Mouse (Mus musculus): ENCODE data around the gene Acat3. TPM values are rescaled to one million over a fixed set of nuclear protein-coding genes. Genes with fewer than 3 reads are reported as not detected.
"Not testable (repeated sequence)": the region's sequence is repeated elsewhere in the genome, so short reads cannot be mapped to it uniquely, and the experiment has no call there.

Acat3 gene
- total RNA-seq (2012; rRNA removed): 12.7 and 14.7 TPM in 2 replicates
- total RNA-seq (2014; rRNA removed): 0.31 and 1.4 TPM in 2 replicates
- polyA plus RNA-seq (2012; ENCODE audit: insufficient read length, low read depth): 0.77 and 1.00 TPM in 2 replicates

DNA sequence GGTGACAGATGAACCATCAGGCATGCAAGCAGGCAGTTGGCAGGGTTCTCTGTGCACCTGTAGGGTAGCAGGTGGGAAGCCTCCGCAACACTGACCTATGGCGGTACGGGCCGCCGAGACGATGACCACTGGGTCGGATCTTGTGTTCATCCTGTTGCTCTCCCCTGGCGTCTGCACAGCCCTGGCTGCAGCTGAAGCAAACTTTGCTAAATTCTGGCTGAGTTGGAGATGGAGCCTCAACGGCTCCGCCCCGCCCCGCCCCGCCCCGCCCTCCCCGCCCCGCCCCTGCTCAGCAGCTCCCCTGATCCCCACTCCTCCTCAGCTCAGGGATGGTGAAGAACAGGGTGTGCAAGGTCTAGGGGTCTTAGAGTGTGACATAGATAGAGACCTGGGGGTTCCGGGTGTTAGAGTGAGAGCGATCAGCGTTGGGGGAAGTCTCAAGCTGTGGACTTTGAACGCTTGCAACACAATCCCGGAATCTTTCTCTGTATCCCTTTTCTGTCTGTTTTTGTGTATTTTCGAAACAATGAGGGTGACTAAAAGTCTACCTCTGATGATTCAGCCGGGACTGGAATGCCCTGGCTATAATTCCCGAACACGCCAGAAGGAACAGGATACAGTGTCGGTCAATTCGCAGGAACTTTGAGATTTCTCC, at the start of gene Acat3:
TSS of gene Acat3 (minus strand) at position 450 of the 655 bp plus-strand sequence.
- Histone ChIP-seq H3K79me2 (replicated peaks; ENCODE audit: control insufficient read depth, extremely low read depth, insufficient read depth, poor library complexity, severe bottlenecking) (no peaks in the 10 kb centered on the region), H3K4me2 (ENCODE audit: insufficient read depth, low read depth, poor library complexity, severe bottlenecking) (no peak within 1 kb of the TSS), H3K4me1 (ENCODE audit: control insufficient read depth in 1 of 2, insufficient read depth in 2 of 2) (no peaks in the 10 kb centered on the region), H3K9me3 (replicated peaks; ENCODE audit: low read length) (no peaks in the 10 kb centered on the region), H3K27me3 (replicated peaks) (no peaks in the 10 kb centered on the region), H3K9ac (ENCODE audit: insufficient read depth, low read depth) (no peak within 1 kb of the TSS), H3K4me3 (replicated peaks in 1 of 3; ENCODE audit: low read depth in 2 of 3, low read length in 2 of 3, poor library complexity in 1 of 3) (no peak within 1 kb of the TSS), H3K36me3 (replicated peaks in 1 of 2; ENCODE audit: control insufficient read depth in 1 of 2, insufficient read depth in 1 of 2, low read length in 1 of 2) (peaks cover 18 to 40% of the 10 kb centered on the region in 2 experiments), H3K27ac (ENCODE audit: insufficient read depth, low read depth) (no peak within 1 kb of the TSS)
- in situ Hi-C loops (cut with MboI; ENCODE audit: low pct_ligation_motif_present, low pct_unique_long_range_greater_than_20kb, low sequenced_read_pairs) (no loop called here), dilution Hi-C loops (cut with MboI; ENCODE audit: extremely low pct_ligation_motif_present, extremely low pct_unique_long_range_greater_than_20kb, low sequenced_read_pairs) (no loop called here)
- no peak for TF ChIP-seq USF2 (conservative IDR thresholded peaks at IDR 0.05; ENCODE audit: low read depth, low read length)
- no peak for TF ChIP-seq CTCF (conservative IDR thresholded peaks at IDR 0.05 in 1 of 2, IDR thresholded peaks at IDR 0.05 in 1 of 2; ENCODE audit: low read depth in 2 of 2, low read length in 2 of 2)
- no peak for TF ChIP-seq CHD2 (IDR thresholded peaks at IDR 0.05; ENCODE audit: low read length)
- no peak for TF ChIP-seq E2F4 (IDR thresholded peaks at IDR 0.05; ENCODE audit: insufficient replicate concordance, low read depth, low read length)
- TF ChIP-seq MAZ (IDR thresholded peaks at IDR 0.05; ENCODE audit: low read depth, low read length): no peak
- TF ChIP-seq MAX (IDR thresholded peaks at IDR 0.05; ENCODE audit: low read length): no peak
- TF ChIP-seq BHLHE40 (IDR thresholded peaks at IDR 0.05; ENCODE audit: low read depth, low read length): no peak
- TF ChIP-seq MAFK (IDR thresholded peaks at IDR 0.05; ENCODE audit: insufficient replicate concordance, low read length): no peak
- TF ChIP-seq RCOR1 (conservative IDR thresholded peaks at IDR 0.05; ENCODE audit: low read depth, low read length): no peak
- no peak for TF ChIP-seq IRF4 (IDR thresholded peaks at IDR 0.05; ENCODE audit: low read depth, low read length)
- no peak for TF ChIP-seq SMC3 (IDR thresholded peaks at IDR 0.05; ENCODE audit: low read depth, low read length)
- DNase-seq (ENCODE audit: extremely low read depth): no peak

GRCm38 (mm10) chr17:12988096-12988495, 47.7 kb upstream of the Acat3 start:
- H3K9me3 ChIP-seq (replicated peaks; ENCODE audit: low read length); in situ Hi-C loops (cut with MboI; ENCODE audit: low pct_ligation_motif_present, low pct_unique_long_range_greater_than_20kb, low sequenced_read_pairs); dilution Hi-C loops (cut with MboI; ENCODE audit: extremely low pct_ligation_motif_present, extremely low pct_unique_long_range_greater_than_20kb, low sequenced_read_pairs); H3K4me2 ChIP-seq (ENCODE audit: insufficient read depth, low read depth, poor library complexity, severe bottlenecking); H3K27ac ChIP-seq (ENCODE audit: insufficient read depth, low read depth); H3K4me3 ChIP-seq (replicated peaks in 1 of 3; ENCODE audit: low read depth in 2 of 3, low read length in 2 of 3, poor library complexity in 1 of 3); H3K27me3 ChIP-seq (replicated peaks): not testable (repeated sequence)
- Histone ChIP-seq H3K36me3 (replicated peaks in 1 of 2; ENCODE audit: control insufficient read depth in 1 of 2, insufficient read depth in 1 of 2, low read length in 1 of 2) (peaks cover 8 to 41% of the 10 kb centered on the region in 2 experiments), H3K4me1 (ENCODE audit: control insufficient read depth in 1 of 2, insufficient read depth in 2 of 2) (peaks cover 0 to 24% of the 10 kb centered on the region in 2 experiments; a peak in 2 of 4 replicates), H3K79me2 (replicated peaks; ENCODE audit: control insufficient read depth, extremely low read depth, insufficient read depth, poor library complexity, severe bottlenecking) (peaks cover 71% of the 10 kb centered on the region), H3K9ac (ENCODE audit: insufficient read depth, low read depth) (0 out of 2 replicates have a peak overlapping the region, but pooled peaks have one; percentile 47)
- peak; percentile 32 for DNase-seq (ENCODE audit: extremely low read depth)
- TF ChIP-seq MYC (IDR thresholded peaks at IDR 0.05; ENCODE audit: low read depth, low read length) (0 out of 2 replicates have a peak, but pooled peaks have one; percentile 25), CTCF (conservative IDR thresholded peaks at IDR 0.05 in 1 of 2, IDR thresholded peaks at IDR 0.05 in 1 of 2; ENCODE audit: low read depth in 2 of 2, low read length in 2 of 2) (peak in 1 of 2 experiments; percentile 48; a peak in 2 of 4 replicates)

DNA sequence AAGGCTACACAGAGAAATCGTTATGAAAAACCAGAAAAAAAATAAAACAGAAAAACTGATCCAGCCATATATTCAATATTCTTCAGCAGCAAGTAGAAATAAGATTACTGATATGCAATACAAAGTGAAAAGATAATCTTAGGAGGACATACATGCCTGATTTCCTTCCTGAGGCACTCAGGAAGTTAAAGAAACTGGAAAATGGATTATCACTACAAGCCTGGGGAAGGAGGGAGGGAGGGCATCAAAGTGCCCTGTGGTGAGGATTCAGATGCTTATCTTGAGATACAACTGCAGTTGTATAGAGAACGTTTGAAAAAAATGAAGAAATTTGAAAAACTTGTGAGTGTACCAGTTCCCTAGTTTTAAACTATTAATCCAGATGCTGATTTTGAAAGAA, 43.6 kb upstream of the Acat3 start:
- Histone ChIP-seq H3K4me3 (replicated peaks in 1 of 3; ENCODE audit: low read depth in 2 of 3, low read length in 2 of 3, poor library complexity in 1 of 3) (no peak overlapping the region), H3K27ac (ENCODE audit: insufficient read depth, low read depth) (no peak overlapping the region), H3K9me3 (replicated peaks; ENCODE audit: low read length) (no peaks in the 10 kb centered on the region), H3K9ac (ENCODE audit: insufficient read depth, low read depth) (no peak overlapping the region), H3K79me2 (replicated peaks; ENCODE audit: control insufficient read depth, extremely low read depth, insufficient read depth, poor library complexity, severe bottlenecking) (peaks cover 68% of the 10 kb centered on the region), H3K4me1 (ENCODE audit: control insufficient read depth in 1 of 2, insufficient read depth in 2 of 2) (peaks cover 0 to 26% of the 10 kb centered on the region in 2 experiments; a peak in 2 of 4 replicates), H3K36me3 (replicated peaks in 1 of 2; ENCODE audit: control insufficient read depth in 1 of 2, insufficient read depth in 1 of 2, low read length in 1 of 2) (peaks cover 31 to 75% of the 10 kb centered on the region in 2 experiments), H3K4me2 (ENCODE audit: insufficient read depth, low read depth, poor library complexity, severe bottlenecking) (no peak overlapping the region), H3K27me3 (replicated peaks) (no peaks in the 10 kb centered on the region)
- no peak for DNase-seq (ENCODE audit: extremely low read depth)
- in situ Hi-C loops (cut with MboI; ENCODE audit: low pct_ligation_motif_present, low pct_unique_long_range_greater_than_20kb, low sequenced_read_pairs): no loop called here
- dilution Hi-C loops (cut with MboI; ENCODE audit: extremely low pct_ligation_motif_present, extremely low pct_unique_long_range_greater_than_20kb, low sequenced_read_pairs): no loop called here
- TF ChIP-seq ELF1 (IDR thresholded peaks at IDR 0.05; ENCODE audit: low read depth, low read length) (no peak), BHLHE40 (IDR thresholded peaks at IDR 0.05; ENCODE audit: low read depth, low read length) (no peak), NRF1 (IDR thresholded peaks at IDR 0.05; ENCODE audit: low read depth, low read length) (no peak), CHD2 (IDR thresholded peaks at IDR 0.05; ENCODE audit: low read length) (no peak), MAZ (IDR thresholded peaks at IDR 0.05; ENCODE audit: low read depth, low read length) (no peak), RAD21 (IDR thresholded peaks at IDR 0.05; ENCODE audit: low read depth, low read length) (no peak), GABPA (IDR thresholded peaks at IDR 0.05; ENCODE audit: insufficient replicate concordance, low read depth, low read length) (no peak), HCFC1 (IDR thresholded peaks at IDR 0.05; ENCODE audit: low read depth, low read length) (no peak), EP300 (IDR thresholded peaks at IDR 0.05; ENCODE audit: low read length) (no peak), SIN3A (IDR thresholded peaks at IDR 0.05; ENCODE audit: low read length) (no peak), JUND (conservative IDR thresholded peaks at IDR 0.05; ENCODE audit: low read depth, low read length) (no peak), POLR2A (IDR thresholded peaks at IDR 0.05; ENCODE audit: low read depth, low read length) (no peak), USF2 (conservative IDR thresholded peaks at IDR 0.05; ENCODE audit: low read depth, low read length) (no peak), IRF4 (IDR thresholded peaks at IDR 0.05; ENCODE audit: low read depth, low read length) (no peak), MAFK (IDR thresholded peaks at IDR 0.05; ENCODE audit: insufficient replicate concordance, low read length) (no peak), TBP (conservative IDR thresholded peaks at IDR 0.05; ENCODE audit: low read depth, low read length) (no peak), SMC3 (IDR thresholded peaks at IDR 0.05; ENCODE audit: low read depth, low read length) (no peak), ZKSCAN1 (IDR thresholded peaks at IDR 0.05; ENCODE audit: borderline replicate concordance, low read depth, low read length) (no peak)
